Mouse (Mus musculus): ENCODE results near the gene Aldh3b1.

DNA sequence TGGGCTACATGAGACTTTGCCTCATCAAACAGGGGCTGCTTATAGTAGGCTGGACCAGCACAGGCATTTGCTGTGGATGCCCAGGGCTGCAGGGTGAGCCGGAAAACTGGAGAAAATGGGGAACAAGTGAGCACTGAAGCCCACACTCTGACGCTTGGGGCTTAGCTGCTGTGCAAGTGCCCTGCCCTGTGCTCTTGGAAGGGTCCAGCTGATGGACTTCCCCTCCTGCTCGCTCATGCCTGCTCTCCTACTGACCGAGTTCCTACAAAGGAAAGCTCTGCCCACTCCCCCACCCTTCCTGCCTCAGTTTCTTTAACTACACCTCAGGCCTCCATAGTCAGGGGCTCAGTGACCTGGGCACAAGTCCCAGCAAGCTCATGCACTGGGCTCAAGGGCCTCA lies 1.6 kb downstream of the Aldh3b1 start:
- TF ChIP-seq POLR2A (IDR thresholded peaks at IDR 0.05; ENCODE audit: borderline replicate concordance, insufficient read depth, low read length) (no peak), CTCF (IDR thresholded peaks at IDR 0.05; ENCODE audit: borderline replicate concordance, insufficient read depth, low read depth, low read length) (no peak)
